Mouse (Mus musculus) lung, postnatal 0 days (tissue): Measurements from ENCODE around the gene Acoxl. TPM values are rescaled to one million over a fixed set of nuclear protein-coding genes. Genes with fewer than 3 reads are reported as not detected.
A peak's percentile ranks its signal among the peaks of the same experiment; 100 is the strongest.

ENCODE experiments used
- ATAC-seq: fragments of 200-750 bp; cut with Nextera tagmentation; 2 replicates; pipeline ENCODE4 v1.8.0; 2017; ENCODE audit warnings: moderate library complexity
- DNase-seq: peaks from one replicate; pipeline ENCODE4 v3.0.0-alpha.2; 2016; ENCODE audit warnings: low spot score
- H3K27ac ChIP-seq: fragments of 300-500 bp; sonication (generic); 2 replicates; pipeline ENCODE4 v1.5.1; 2014; ENCODE audit warnings: antibody characterized with exemption, mild to moderate bottlenecking, low read length, mixed read lengths
- H3K27me3 ChIP-seq: fragments of 300-500 bp; sonication (generic); replicated peaks from 2 replicates; pipeline ENCODE4 v1.6.1; 2014; ENCODE audit warnings: low read length, mixed read lengths; ENCODE audit not compliant: insufficient read depth
- H3K36me3 ChIP-seq: fragments of 300-500 bp; sonication (generic); 2 replicates; pipeline ENCODE4 v1.6.1; 2014; ENCODE audit warnings: low read length, mixed read lengths; ENCODE audit not compliant: insufficient read depth
- H3K4me1 ChIP-seq: fragments of 300-500 bp; sonication (generic); 2 replicates; pipeline ENCODE4 v1.6.1; 2014; ENCODE audit warnings: antibody characterized with exemption, low read depth, low read length, mixed read lengths; ENCODE audit not compliant: insufficient read depth
- H3K4me2 ChIP-seq: fragments of 300-500 bp; sonication (generic); replicated peaks from 2 replicates; pipeline ENCODE4 v1.6.1; 2014; ENCODE audit warnings: low read depth, mild to moderate bottlenecking, low read length, moderate library complexity, mixed read lengths
- H3K4me3 ChIP-seq: fragments of 300-500 bp; sonication (generic); 2 replicates; pipeline ENCODE4 v1.5.1; 2014; ENCODE audit warnings: low read depth, low read length
- H3K9ac ChIP-seq: fragments of 300-500 bp; sonication (generic); replicated peaks from 2 replicates; pipeline ENCODE4 v1.6.1; 2014; ENCODE audit warnings: low read depth, mild to moderate bottlenecking
- H3K9me3 ChIP-seq: fragments of 300-500 bp; sonication (generic); 2 replicates; pipeline ENCODE4 v1.6.1; 2016; ENCODE audit warnings: low read length, mixed read lengths
- CTCF ChIP-seq: IDR thresholded peaks from 2 replicates; pipeline ENCODE4 v1.5.1; 2016; ENCODE audit warnings: antibody characterized with exemption, mild to moderate bottlenecking
- EP300 ChIP-seq: IDR thresholded peaks from 2 replicates; pipeline ENCODE4 v1.6.1; 2016; ENCODE audit warnings: antibody characterized with exemption, mild to moderate bottlenecking, control low read depth
- WGBS: fragments of 180-500 bp; shearing (Covaris S2); extraction: QIAGEN DNeasy Blood & Tissue Kit; methylation state at CpG from one replicate; pipeline ENCODE4 v1.1.7; 2014; 5-methylcytosine and 5-hydroxymethylcytosine counted together
- polyA plus RNA-seq: library from polyadenylated mRNA; unstranded; fragments of >200 nt; fragmentation: Nextera tagmentation; extraction: Ambion mirVana; gene quantifications from 2 replicates; pipeline ENCODE4 v1.2.1, GENCODE M21; 2015

The Acoxl gene
- polyA plus RNA-seq, 1 experiment from 2014 or later: 17.0 TPM

DNA sequence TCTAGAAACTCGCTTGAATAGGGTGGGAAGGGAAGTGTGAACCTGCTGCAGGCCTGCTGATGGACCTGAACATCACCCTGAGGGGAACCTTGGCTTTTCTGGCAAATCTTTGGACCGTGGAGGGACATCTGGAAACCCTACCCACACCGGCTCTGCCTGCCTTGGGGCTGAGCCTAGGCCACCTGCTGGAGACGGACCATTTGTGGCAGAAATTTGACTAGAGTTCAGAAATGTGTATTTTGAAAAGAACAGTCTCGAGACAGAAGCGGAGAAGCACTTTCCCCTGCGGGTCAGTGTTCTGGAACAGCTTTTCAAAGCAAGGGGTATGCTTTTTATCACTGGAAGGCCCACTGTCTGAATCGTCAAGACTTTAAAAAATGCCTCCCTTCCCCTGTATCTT, 296.3 kb downstream of the Acoxl start:
- Histone ChIP-seq H3K4me1 (no peaks in the 10 kb centered on the region; the same call in 1 of the 2 replicates), H3K4me3 (no peak overlapping the region), H3K27ac (no peak overlapping the region), H3K4me2 (no peak overlapping the region), H3K27me3 (no peaks in the 10 kb centered on the region), H3K9me3 (no peaks in the 10 kb centered on the region), H3K9ac (no peak overlapping the region), H3K36me3 (peaks cover 18% of the 10 kb centered on the region; the same call in 1 of the 2 replicates)
- no peak for DNase-seq
- TF ChIP-seq EP300 (no peak), CTCF (no peak)
- 74% methylated on average over 8 of the region's 8 CpGs for WGBS
- no peak for ATAC-seq

DNA sequence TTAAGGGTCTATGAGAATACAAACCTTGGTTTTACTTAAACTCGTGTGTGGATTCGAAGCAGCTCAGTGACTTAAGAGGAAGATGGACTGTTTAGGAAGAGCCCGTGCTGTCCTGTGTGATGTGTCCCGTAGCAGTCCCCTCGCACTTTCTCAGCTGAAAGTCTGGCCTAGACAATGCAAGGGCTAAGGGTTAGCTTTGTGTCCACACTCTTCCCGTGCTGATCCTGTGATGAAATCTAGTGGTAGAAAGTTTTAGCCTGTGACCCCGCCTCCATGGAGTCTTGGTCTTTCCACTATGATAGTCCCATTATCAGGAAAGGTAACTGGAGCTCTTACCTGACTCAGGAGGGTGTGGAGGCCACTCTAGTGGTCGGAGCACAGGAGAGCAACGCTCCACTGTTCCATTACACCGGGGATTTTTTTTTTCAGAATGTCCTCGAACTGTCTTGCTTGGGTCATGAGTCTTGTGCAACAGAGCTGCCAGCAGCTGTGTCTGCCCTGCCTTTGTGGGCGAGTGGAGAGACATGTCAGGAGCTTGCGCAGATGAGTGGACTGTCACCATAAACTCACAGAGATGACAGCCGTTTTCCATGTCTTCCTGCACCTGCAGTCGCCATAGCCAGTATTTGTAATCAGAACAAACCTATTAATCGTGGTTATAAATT, 298.2 kb downstream of the Acoxl start:
- TF ChIP-seq EP300 (no peak), CTCF (0 out of 2 replicates have a peak, but pooled peaks have one; percentile 10)
- H3K27ac ChIP-seq: no peak overlapping the region
- H3K4me2 ChIP-seq: no peak overlapping the region
- no peaks in the 10 kb centered on the region for H3K9me3 ChIP-seq
- no peak overlapping the region for H3K4me3 ChIP-seq
- 0 out of 2 replicates have a peak, but pooled peaks cover 9% of the 10 kb centered on the region for H3K36me3 ChIP-seq
- H3K27me3 ChIP-seq: no peaks in the 10 kb centered on the region
- DNase-seq (peak; percentile 60), ATAC-seq (peak; percentile 54)
- 59% methylated on average over 16 of the region's 16 CpGs for WGBS
- no peak overlapping the region for H3K9ac ChIP-seq
- no peaks in the 10 kb centered on the region; the same call in 1 of the 2 replicates for H3K4me1 ChIP-seq

DNA sequence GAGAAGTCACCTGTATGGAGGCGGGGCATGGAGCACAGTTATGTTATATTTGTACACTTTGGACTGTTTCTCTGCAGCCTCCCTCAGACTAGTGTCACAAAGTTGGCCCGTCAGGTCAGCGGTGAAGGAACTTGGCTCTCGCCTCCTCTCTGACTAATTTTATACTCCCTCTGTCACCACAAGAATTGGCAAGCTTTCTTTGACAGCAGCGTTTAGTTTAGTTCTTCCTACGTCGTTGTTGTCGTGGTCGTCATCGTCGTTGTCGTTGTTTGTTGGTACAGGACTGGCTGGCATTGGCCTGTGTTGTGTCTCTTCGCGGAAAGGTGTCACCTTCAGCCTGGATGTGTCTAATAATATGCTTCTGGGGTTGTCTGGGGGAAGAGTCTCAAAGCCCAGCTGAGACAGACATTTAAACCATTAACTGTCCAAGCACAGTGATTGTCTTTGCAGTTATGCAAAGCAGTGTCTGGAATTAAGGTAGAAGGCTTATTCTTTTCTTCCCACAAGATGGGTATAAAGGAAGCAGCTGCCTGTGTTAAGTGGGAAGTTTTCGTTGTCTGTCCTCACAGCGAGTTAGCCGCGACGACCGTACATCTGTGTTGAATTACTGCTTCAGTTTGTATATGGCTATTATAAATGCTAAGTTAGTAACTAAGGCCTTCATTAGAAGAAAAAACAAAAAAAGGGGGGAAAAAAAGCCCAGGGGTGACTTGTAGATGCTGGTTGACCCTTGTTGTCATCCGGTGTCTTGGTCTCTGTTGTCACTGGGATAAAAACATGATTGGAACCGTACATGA, 299.0 kb downstream of the Acoxl start:
- no peak overlapping the region for H3K9ac ChIP-seq
- H3K36me3 ChIP-seq: 0 out of 2 replicates have a peak, but pooled peaks cover 9% of the 10 kb centered on the region
- no peaks in the 10 kb centered on the region; the same call in 1 of the 2 replicates for H3K4me1 ChIP-seq
- TF ChIP-seq CTCF (no peak), EP300 (no peak)
- H3K9me3 ChIP-seq: no peaks in the 10 kb centered on the region
- H3K4me3 ChIP-seq: no peak overlapping the region
- H3K4me2 ChIP-seq: no peak overlapping the region
- WGBS: 77% methylated on average over 22 of the region's 22 CpGs
- DNase-seq (peak; percentile 45), ATAC-seq (peak; percentile 45)
- H3K27me3 ChIP-seq: no peaks in the 10 kb centered on the region
- H3K27ac ChIP-seq: no peak overlapping the region

DNA sequence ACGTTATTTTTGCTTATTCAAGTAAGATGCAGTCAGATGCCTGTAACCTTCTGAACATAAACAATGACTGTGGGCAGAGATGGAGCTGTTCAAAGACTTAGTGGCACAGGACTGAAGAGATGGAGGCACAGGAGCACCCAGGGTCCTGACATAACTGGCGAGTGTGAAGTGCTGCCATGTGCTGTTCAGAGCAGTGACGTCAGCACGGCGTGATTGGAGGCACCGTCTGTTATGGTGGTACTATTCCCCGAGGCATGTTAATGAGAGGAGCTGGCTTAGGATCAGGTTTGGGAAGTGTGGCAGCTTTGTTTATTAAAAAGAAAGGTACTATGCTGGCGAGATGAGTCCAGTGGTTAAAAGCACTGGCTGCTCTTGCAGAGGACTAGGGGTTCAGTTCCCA, 300.2 kb downstream of the Acoxl start:
- DNase-seq (no peak), ATAC-seq (no peak)
- Histone ChIP-seq H3K4me1 (no peaks in the 10 kb centered on the region; the same call in 1 of the 2 replicates), H3K27ac (no peak overlapping the region), H3K27me3 (no peaks in the 10 kb centered on the region), H3K4me2 (no peak overlapping the region), H3K4me3 (no peak overlapping the region), H3K9me3 (no peaks in the 10 kb centered on the region), H3K36me3 (0 out of 2 replicates have a peak, but pooled peaks cover 9% of the 10 kb centered on the region), H3K9ac (no peak overlapping the region)
- 75% methylated on average over 8 of the region's 8 CpGs for WGBS
- TF ChIP-seq EP300 (no peak), CTCF (no peak)

DNA sequence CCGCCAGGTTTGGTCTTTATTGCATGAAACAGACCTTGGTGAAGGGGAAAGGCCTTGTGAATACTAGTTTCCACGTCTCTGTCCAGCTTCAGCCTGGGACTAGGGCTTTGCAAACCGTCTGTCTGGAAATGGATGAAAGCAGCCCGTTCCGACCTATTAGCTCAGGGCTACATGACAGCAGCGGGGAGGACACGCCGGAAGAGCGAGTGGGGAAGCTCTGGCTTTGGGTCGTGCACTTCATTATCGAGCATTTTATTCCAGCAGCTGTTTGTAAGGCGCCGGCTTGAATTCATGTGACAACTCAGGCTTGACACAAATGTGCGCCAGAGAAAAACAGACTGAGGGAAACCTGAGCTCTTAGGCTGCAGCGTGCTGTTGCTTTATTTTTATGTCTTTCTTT, 301.1 kb downstream of the Acoxl start:
- no peaks in the 10 kb centered on the region for H3K27me3 ChIP-seq
- TF ChIP-seq EP300 (no peak), CTCF (no peak)
- DNase-seq: peak; percentile 70
- H3K36me3 ChIP-seq: 0 out of 2 replicates have a peak, but pooled peaks cover 6% of the 10 kb centered on the region
- no peak overlapping the region for H3K27ac ChIP-seq
- no peak overlapping the region for H3K4me3 ChIP-seq
- peak; percentile 49 for ATAC-seq
- no peaks in the 10 kb centered on the region for H3K9me3 ChIP-seq
- H3K4me2 ChIP-seq: no peak overlapping the region
- no peaks in the 10 kb centered on the region; the same call in 1 of the 2 replicates for H3K4me1 ChIP-seq
- 59% methylated on average over 15 of the region's 15 CpGs for WGBS
- H3K9ac ChIP-seq: no peak overlapping the region

DNA sequence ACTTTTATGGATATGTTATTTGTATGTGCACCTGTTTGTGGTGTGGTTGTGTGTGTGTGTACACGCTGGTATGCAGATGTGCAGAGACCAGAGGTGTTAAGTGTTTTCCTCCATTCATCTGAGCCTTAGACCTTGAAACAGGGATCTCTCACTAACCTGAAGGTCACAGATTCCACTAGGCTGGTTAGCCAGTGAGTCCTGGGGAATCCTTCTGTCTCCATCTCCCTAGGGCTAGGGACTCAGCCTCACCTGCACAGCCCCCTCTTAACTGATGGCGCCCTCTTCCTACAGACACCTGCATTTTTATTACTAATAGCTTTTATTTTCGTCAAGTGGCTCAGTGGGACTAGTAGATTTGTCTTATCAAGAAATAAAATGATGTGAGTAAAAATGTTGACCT, 301.5 kb downstream of the Acoxl start:
- no peak for TF ChIP-seq EP300
- no peak for TF ChIP-seq CTCF
- DNase-seq: no peak
- Histone ChIP-seq H3K4me2 (no peak overlapping the region), H3K27me3 (no peaks in the 10 kb centered on the region), H3K9ac (no peak overlapping the region), H3K9me3 (no peaks in the 10 kb centered on the region), H3K4me1 (no peaks in the 10 kb centered on the region; the same call in 1 of the 2 replicates), H3K36me3 (0 out of 2 replicates have a peak, but pooled peaks cover 2% of the 10 kb centered on the region), H3K27ac (no peak overlapping the region), H3K4me3 (no peak overlapping the region)
- WGBS: 80% methylated on average over 3 of the region's 3 CpGs
- no peak for ATAC-seq
